Mouse (Mus musculus) testis, adult 2 months (tissue): ENCODE measurements around the gene Gcnt3. TPM values are rescaled to one million over a fixed set of nuclear protein-coding genes. Genes with fewer than 3 reads are reported as not detected.
"Not testable (repeated sequence)": the region's sequence is repeated elsewhere in the genome, so short reads cannot be mapped to it uniquely, and the experiment has no call there.

ENCODE experiments used
- H3K27ac ChIP-seq: fragments of 200-500 bp; 2 replicates; pipeline ENCODE4 v1.5.1; 2012; ENCODE audit warnings: low read depth, low read length; ENCODE audit not compliant: control insufficient read depth, insufficient read depth
- H3K27me3 ChIP-seq: fragments of 200-500 bp; 2 replicates; pipeline ENCODE4 v1.6.1; 2012; ENCODE audit warnings: mild to moderate bottlenecking, low read length, moderate library complexity; ENCODE audit not compliant: control insufficient read depth, insufficient read depth
- H3K36me3 ChIP-seq: fragments of 200-500 bp; 2 replicates; pipeline ENCODE4 v1.6.1; 2012; ENCODE audit warnings: mild to moderate bottlenecking, low read length; ENCODE audit not compliant: control insufficient read depth, insufficient read depth
- H3K4me1 ChIP-seq: fragments of 200-500 bp; 2 replicates; pipeline ENCODE4 v1.6.1; 2012; ENCODE audit warnings: low read length; ENCODE audit not compliant: control insufficient read depth, insufficient read depth
- H3K4me3 ChIP-seq: fragments of 200-500 bp; 2 replicates; pipeline ENCODE4 v1.5.1; 2012; ENCODE audit warnings: low read depth, mild to moderate bottlenecking, low read length, moderate library complexity, mixed read lengths; ENCODE audit not compliant: control insufficient read depth
- CTCF ChIP-seq: fragments of 200-500 bp; IDR thresholded peaks from 2 replicates; pipeline ENCODE4 v1.5.1; 2012; ENCODE audit warnings: low read depth, mild to moderate bottlenecking, inconsistent platforms, low read length, moderate library complexity; ENCODE audit not compliant: control insufficient read depth, insufficient read depth, insufficient replicate concordance
- POLR2A ChIP-seq: fragments of 200-500 bp; IDR thresholded peaks from 2 replicates; pipeline ENCODE4 v1.6.1; 2012; ENCODE audit warnings: low read depth, mild to moderate bottlenecking, inconsistent platforms, low read length, moderate library complexity; ENCODE audit not compliant: control insufficient read depth
- polyA plus RNA-seq: library from polyadenylated mRNA; depleted of rRNA; stranded (reverse); fragments of >200 nt; gene quantifications from 2 replicates; pipeline ENCODE4 v1.2.3, GENCODE M21; 2012

The Gcnt3 gene
- polyA plus RNA-seq, 1 experiment = 5.0 TPM

DNA sequence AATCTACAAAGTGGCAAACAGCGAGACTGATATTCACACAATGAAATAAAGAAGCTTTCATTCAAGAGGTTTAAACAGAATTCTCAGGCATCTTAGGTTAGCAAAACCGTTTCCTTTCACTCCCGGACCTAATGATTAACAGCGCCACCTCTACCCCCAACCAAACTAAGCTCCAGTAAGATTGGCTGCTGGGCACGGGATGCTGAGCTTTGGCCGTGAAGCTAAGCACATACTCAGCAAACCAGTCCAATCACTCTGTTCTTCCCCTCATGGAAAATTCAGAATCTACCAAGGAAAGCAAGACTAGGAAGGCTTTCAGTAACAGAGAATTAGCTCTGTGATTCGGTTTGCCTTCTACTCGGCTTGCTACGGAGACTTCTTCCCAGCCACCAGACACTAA, 4.8 kb downstream of the Gcnt3 start:
- H3K27ac ChIP-seq = no peak overlapping the region
- H3K27me3 ChIP-seq = no peaks in the 10 kb centered on the region
- H3K4me3 ChIP-seq = no peak overlapping the region
- H3K4me1 ChIP-seq = no peaks in the 10 kb centered on the region
- no peak for TF ChIP-seq POLR2A
- no peak for TF ChIP-seq CTCF
- no peaks in the 10 kb centered on the region for H3K36me3 ChIP-seq

DNA sequence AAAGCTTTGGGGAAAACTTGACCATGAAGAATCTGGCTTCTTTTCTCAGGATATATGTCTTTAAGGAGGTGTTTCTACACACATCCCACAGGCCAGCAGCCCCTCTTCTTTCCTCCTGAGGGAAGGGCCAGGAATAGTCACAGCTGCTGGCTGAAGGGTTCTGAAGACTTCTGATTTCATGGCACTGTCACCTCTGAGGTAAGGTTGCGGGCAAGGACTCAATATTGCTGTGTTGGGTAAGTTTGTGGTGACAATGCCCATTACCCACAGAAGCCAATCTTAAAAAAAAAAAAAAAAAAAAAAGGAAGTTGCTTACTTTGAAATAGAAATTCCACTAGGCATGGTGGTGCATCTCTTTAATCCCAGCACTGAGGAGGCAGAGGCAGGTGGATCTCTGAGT, 5.7 kb downstream of the Gcnt3 start:
- no peaks in the 10 kb centered on the region for H3K27me3 ChIP-seq
- no peak overlapping the region for H3K27ac ChIP-seq
- H3K36me3 ChIP-seq = no peaks in the 10 kb centered on the region
- no peak for TF ChIP-seq POLR2A
- no peak for TF ChIP-seq CTCF
- no peaks in the 10 kb centered on the region for H3K4me1 ChIP-seq
- H3K4me3 ChIP-seq = no peak overlapping the region

DNA sequence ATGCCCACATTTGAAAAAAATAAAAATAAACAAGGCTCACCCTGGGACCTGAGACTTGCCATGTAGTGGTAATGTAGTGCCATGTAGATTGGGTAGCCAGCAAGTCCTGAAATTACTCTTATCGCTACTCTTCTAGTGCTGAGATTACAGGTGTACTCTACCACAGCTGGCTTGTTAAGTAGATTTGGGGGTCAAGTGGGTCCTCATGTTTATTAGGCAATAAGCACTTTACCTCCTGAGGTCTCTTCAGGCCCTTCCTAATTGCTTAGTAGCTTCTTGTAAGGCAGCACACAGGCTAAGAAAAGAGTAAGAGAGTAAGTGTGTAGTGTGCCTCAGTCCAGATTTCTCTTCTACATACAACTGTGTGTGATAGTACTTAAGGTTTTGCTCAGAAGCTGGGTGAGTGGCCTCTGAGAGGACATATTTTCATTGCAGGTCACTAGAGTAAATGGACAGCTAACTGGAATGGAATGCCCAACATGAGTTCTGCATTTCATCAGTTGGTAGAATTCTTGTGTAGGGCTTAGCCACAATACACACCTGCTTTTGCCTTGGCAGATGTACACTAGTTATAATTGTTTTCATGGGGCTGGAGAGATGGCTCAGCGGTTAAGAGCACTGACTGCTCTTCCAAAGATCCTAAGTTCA, 12.4 kb downstream of the Gcnt3 start:
- Histone ChIP-seq H3K27ac (no peak overlapping the region), H3K27me3 (no peaks in the 10 kb centered on the region), H3K36me3 (no peaks in the 10 kb centered on the region), H3K4me1 (no peaks in the 10 kb centered on the region; the same call in 1 of the 2 replicates), H3K4me3 (no peak overlapping the region)
- TF ChIP-seq POLR2A (no peak), CTCF (no peak)

DNA sequence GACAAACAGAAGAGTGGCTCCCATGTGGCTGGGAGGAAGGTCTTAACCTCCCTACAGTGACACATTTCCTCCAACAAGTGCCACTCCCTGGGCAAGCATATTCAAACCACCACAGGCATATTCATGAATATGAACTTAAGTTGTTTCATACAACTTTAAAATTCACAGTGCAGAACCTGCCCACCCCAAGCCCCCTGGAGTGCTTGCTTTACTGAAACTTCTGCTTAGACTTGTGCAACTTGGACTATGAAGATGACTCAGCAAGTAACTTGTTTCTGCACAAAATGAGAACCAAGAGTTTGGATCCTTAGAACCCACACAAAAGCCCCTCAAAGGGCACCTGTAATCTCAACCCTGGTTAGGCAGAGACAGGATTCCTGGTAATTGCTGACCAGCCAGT, 13.2 kb downstream of the Gcnt3 start:
- no peak overlapping the region for H3K4me3 ChIP-seq
- no peak overlapping the region for H3K27ac ChIP-seq
- no peaks in the 10 kb centered on the region; the same call in 1 of the 2 replicates for H3K4me1 ChIP-seq
- no peaks in the 10 kb centered on the region for H3K27me3 ChIP-seq
- H3K36me3 ChIP-seq = no peaks in the 10 kb centered on the region
- TF ChIP-seq POLR2A (no peak), CTCF (no peak)

DNA sequence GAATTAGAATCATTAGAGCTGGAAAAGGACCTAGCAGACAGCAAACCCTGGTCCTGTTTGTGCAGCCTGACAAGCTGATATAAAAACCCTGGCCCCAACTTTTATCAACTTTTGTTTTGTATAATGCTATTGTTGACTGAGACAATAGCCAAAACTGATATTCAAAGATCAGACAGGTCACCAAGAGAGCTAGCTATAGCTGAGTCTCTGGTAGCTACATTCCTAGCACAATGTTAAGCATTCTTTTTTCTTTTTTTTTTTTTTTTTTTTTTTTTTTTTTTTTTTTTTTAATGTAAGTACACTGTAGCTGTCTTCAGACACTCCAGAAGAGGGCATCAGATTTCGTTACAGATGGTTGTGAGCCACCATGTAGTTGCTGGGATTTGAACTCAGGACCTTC, 14.3 kb downstream of the Gcnt3 start:
- H3K4me3 ChIP-seq, H3K27ac ChIP-seq, H3K27me3 ChIP-seq, H3K36me3 ChIP-seq, H3K4me1 ChIP-seq: not testable (repeated sequence)

DNA sequence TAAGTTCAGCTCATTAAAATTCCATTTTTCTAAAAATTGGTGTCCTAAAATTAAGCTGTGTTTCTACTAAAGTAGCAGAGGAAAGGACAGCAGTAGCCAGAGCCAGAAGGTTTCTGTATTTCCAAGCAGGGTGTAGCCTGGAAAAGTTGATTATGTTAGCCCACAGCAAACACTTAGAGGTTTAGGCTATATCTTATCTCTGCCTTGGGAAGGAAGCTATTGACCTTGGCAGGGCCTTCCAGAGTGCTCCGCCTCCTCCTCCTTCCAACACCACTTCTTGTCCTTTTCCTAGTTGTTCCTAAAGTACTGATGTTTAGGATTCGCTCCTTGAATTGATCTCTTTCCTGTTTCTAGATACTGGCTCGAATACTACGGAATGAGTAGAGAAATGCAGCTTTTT, 15.8 kb downstream of the Gcnt3 start:
- TF ChIP-seq POLR2A (no peak), CTCF (no peak)
- Histone ChIP-seq H3K27ac (no peak overlapping the region), H3K27me3 (no peaks in the 10 kb centered on the region), H3K36me3 (no peaks in the 10 kb centered on the region), H3K4me3 (no peak overlapping the region), H3K4me1 (no peaks in the 10 kb centered on the region; the same call in 1 of the 2 replicates)

DNA sequence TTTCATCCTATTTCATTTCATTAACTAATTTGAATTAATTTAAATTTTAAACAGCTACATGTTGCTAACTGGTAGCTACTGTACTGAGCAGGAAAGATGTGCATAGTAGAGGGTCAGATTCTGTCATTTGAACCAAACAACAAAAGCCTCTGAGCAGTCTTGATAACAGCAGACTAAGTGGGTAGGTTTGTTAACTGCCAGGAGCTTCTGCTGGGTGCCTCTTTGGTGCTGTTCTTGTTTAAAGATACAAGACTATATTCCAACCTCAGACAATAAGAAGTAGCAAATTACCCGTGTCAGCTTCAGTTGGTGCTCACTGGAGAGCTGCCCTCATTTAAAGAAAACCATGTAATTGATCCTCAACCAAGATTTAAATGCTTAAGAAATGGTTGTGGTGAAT, 16.3 kb downstream of the Gcnt3 start:
- TF ChIP-seq CTCF (no peak), POLR2A (no peak)
- Histone ChIP-seq H3K27me3 (no peaks in the 10 kb centered on the region), H3K36me3 (no peaks in the 10 kb centered on the region), H3K4me1 (no peaks in the 10 kb centered on the region; the same call in 1 of the 2 replicates), H3K4me3 (no peak overlapping the region), H3K27ac (no peak overlapping the region)

DNA sequence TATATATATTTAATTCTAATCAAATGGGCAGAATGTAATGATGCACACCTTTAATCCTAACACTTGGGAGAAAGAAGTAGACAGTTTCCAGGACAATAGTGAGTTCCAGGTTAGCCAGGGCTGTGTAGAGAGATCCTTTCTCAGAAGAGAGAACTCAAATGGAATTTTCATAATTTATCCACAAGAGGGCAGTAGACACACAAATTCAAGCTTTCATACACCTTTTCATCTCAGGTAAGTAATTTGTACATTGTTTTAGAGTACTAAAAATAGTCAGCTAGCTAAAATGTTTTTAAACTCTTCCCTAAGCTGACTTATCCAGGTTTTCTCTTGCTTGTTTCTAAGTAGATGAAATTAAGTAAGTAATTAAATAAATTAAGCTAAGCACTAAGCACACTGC, 19.0 kb downstream of the Gcnt3 start:
- no peaks in the 10 kb centered on the region for H3K4me1 ChIP-seq
- no peak overlapping the region for H3K27ac ChIP-seq
- TF ChIP-seq CTCF = no peak
- no peak for TF ChIP-seq POLR2A
- H3K4me3 ChIP-seq = no peak overlapping the region
- H3K27me3 ChIP-seq = no peaks in the 10 kb centered on the region
- H3K36me3 ChIP-seq = no peaks in the 10 kb centered on the region
